Mouse (Mus musculus) naive thymus-derived CD4-positive, alpha-beta T cell, adult 5 months (primary cell): Measurements from ENCODE around the gene 4931423N10Rik. TPM values are rescaled to one million over a fixed set of nuclear protein-coding genes. Genes with fewer than 3 reads are reported as not detected.

Experiments
- polyA plus RNA-seq: library from polyadenylated mRNA; unstranded; fragments of 100-300 nt; shearing (Covaris generic); gene quantifications from one replicate; pipeline ENCODE4 v1.2.1, GENCODE M21; 2017

The 4931423N10Rik gene
- polyA plus RNA-seq = not detected

GRCm38 (mm10) chr2:23207070-23207526 is at the start of gene 4931423N10Rik:
4931423N10Rik (plus strand) TSS chr2:23207476.

Other genes with a start within 250 kb of the 4931423N10Rik start
- 172 TPM for gene Abi1, start 167.2 kb upstream of the 4931423N10Rik start, polyA plus RNA-seq
- gene Acbd5, start 139.3 kb upstream of the 4931423N10Rik start, polyA plus RNA-seq = 82.0 TPM
- 0.40 TPM for gene Mastl, start 51.5 kb upstream of the 4931423N10Rik start, polyA plus RNA-seq
- 68.5 TPM for gene Yme1l1, start 51.1 kb upstream of the 4931423N10Rik start, polyA plus RNA-seq
- not detected for gene Nxph2, start 113.8 kb downstream of the 4931423N10Rik start, polyA plus RNA-seq